Mouse (Mus musculus) activated CD4-positive, CD25-positive, alpha-beta regulatory T cell, adult 4 months (primary cell): ENCODE measurements around the gene Pcx. TPM values are rescaled to one million over a fixed set of nuclear protein-coding genes. Genes with fewer than 3 reads are reported as not detected.

Experiments used
- ATAC-seq: one replicate; pipeline ENCODE4 v1.8.0; 2017
- polyA plus RNA-seq, 2 experiments: library from polyadenylated mRNA; unstranded; fragments of 100-300 nt; shearing (Covaris generic); gene quantifications; one replicate each; pipeline ENCODE4 v1.2.1; 2017

Pcx gene
- polyA plus RNA-seq, 2 experiments from 2014 or later, result 1.0 to 1.5 TPM

DNA sequence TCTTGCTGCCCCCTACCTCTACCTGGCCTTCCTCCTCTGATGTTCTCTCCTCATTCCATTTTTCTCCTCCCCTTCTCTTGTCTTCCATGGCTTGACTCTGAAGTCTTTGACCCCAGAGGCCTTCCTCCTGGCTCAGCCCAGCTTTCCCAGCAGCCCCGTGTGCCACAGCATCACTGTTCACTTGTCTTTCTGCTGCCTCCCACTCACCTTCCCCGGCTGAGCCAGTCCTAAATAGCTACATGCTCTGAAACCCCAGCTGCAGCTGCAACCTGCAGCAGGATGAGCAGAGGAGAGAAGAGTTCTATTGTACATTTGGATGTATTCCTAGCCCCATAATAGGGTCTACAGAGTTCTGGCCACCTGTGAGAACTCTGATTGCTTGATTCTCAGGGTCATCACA, 77.2 kb downstream of the Pcx start:
- no peak for ATAC-seq

- ATAC-seq, result no peak
Measured at GRCm38 (mm10) chr19:4588430-4588829, 78.2 kb downstream of the Pcx start.

GRCm38 (mm10) chr19:4589081-4589480, 78.8 kb downstream of the Pcx start:
- ATAC-seq, result no peak

DNA sequence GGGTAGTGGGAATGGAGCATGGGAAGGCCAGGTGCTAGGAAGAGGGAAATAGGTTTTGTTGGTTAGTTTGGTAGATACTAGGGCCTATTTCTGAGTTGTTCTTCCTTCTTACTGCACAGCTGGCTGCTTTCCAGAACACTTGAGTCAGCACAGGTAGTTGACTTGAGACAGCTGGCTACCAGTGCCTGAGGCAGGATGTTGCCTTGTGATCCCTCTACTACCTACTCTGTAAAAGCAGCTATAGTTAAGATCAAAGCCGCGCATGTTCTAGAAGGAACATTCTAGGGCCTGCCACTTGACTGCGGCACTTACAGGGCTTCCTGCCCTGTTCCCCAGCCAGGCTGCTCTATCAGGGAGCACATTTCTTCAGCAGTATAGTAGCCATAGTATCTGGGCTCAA, 79.8 kb downstream of the Pcx start:
- ATAC-seq, result no peak

DNA sequence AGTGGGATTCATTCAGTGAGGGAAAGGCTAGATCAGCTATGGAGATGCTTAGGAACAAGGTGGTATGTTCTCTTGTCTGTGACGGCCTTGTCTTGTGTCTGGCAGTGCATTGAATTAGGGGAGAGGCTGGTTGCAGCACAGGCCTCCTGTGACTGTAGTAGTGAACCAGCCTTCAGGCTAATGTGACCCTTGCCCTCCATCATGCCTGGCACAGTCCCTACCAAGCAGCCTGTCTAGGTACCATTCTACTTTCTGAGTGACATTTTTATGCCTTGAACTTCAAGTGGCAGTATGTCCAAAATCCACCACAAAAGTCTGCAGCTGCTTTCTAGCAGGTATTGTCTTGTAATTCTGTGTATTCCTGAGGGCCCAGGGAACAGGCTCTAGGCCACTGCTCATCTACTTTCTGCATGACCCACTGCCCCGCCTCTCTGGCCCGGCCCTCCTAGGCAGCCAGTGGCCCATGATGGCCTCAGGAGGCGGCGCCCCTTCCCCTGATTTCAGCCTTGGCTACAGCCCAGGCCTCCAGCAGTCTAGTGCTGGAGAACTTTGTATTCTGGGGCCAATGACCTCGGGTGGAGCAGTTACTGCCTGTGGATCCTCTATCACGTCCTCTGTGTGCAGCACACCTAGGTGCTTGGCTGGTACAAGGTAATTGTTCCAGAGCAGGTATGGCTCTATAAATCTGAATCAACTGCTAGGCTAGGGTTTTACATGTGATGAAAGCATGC, 83.7 kb downstream of the Pcx start:
- no peak for ATAC-seq

GRCm38 (mm10) chr19:4596071-4596470, 85.8 kb downstream of the Pcx start:
- no peak for ATAC-seq

- ATAC-seq, result no peak
Measured at GRCm38 (mm10) chr19:4602459-4602858, 92.2 kb downstream of the Pcx start.

DNA sequence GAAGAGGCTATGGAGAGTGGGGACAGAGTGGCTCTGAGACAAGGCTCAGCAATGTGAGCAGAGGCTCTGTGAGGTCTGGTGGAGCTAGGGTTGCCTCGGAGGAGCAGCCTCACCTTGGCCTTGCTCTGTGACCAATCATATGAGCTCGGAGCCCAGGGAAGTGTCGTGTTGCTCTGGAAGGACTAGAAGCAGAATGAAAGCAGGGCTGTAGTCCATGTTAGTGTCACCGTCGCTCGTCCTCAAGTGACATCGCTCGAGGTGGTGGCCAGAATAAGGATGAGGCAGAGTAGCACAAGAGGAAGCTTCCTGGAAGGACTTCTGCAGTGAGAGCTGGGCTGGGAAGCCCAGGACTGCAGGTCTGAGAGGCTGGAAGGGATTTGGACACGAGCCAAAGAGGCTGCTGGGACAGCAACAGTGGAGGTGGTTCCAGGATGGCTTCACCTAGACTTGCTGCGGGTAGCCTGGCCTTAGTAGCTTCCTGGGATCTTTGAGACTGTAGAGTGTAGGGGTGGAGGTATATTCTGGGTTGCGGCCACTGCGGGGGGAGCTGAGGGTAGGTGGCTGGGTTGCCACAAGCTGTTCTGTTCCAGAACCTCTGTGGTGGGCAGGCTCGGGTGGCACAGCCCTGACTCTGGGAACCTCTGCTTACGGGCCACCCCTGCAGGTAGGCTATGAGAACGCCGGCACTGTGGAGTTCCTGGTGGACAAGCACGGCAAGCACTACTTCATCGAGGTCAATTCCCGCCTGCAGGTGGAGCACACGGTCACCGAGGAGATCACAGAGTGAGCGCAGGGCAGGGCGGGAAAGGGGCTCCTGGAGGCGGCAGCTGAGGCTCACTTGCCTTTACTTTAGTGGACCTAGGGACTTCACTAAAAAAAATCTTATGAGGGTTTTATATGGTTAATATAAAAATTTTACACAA, 93.8 kb downstream of the Pcx start:
- ATAC-seq, result no peak

DNA sequence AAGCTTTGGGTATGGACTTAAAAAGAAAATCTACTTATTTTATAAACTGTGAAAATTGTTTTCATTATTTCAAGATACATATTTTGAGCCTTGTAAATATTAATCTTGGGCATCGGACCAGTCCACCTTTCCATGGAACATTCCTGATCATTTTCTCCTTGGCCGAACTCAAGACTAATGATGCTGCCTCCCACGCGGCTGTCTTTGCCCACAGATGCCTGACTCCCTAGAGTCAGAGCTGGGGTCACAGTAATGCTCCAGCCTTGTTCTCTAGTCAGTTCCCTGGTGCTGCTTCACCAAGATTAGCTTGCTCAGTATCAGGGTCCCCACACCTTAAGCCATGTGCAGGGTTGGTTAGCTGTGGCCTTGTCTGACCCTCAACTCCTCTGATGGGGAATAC, 95.4 kb downstream of the Pcx start:
- ATAC-seq, result no peak

DNA sequence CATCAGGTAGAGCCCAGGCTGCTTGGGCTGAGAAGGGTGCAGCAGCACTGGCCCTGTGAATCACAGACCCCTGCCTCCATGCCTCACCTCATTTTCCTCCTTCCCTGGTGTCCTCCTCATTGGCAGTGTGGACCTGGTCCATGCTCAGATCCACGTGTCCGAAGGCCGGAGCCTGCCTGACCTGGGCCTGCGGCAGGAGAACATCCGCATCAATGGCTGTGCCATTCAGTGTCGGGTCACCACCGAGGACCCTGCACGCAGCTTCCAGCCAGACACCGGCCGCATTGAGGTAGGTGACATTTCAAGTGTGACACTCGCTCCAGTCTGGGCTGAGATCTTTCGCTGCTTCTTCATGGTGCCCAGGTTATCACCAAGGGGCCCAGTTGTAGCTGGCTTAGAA, 97.1 kb downstream of the Pcx start:
- no peak for ATAC-seq

- no peak for ATAC-seq
Measured at GRCm38 (mm10) chr19:4608511-4608910, 98.2 kb downstream of the Pcx start.

GRCm38 (mm10) chr19:4610109-4610508, 99.8 kb downstream of the Pcx start:
- ATAC-seq, result no peak

- ATAC-seq, result no peak
Measured at GRCm38 (mm10) chr19:4612181-4612961, 102.1 kb downstream of the Pcx start.

GRCm38 (mm10) chr19:4613464-4614304, 103.4 kb downstream of the Pcx start:
- ATAC-seq, result no peak

- ATAC-seq, result no peak
Measured at GRCm38 (mm10) chr19:4614305-4615150, 104.3 kb downstream of the Pcx start.

- no peak for ATAC-seq
Measured at GRCm38 (mm10) chr19:4615151-4616093, 105.2 kb downstream of the Pcx start, which contains the start of gene Lrfn4. TSS of gene Lrfn4 (minus strand) at chr19:4615667.

- no peak for ATAC-seq
Measured at GRCm38 (mm10) chr19:4616546-4616945, 106.3 kb downstream of the Pcx start.

GRCm38 (mm10) chr19:4618183-4618582, 107.9 kb downstream of the Pcx start:
- no peak for ATAC-seq

GRCm38 (mm10) chr19:4619461-4619860, 109.2 kb downstream of the Pcx start:
- no peak for ATAC-seq

- no peak for ATAC-seq
Measured at GRCm38 (mm10) chr19:4620721-4621120, 110.4 kb downstream of the Pcx start.
